Mouse (Mus musculus) ES-E14 (cell line): ENCODE measurements at regions not wholly inside any gene's neighbourhood (a gene's known extent, or its start where the extent isn't known, plus 50 kb on each side); places are given as distances from the start of the nearest gene placed in this dataset.
A peak's percentile ranks its signal among the peaks of the same experiment; 100 is the strongest.

Experiments used
- DNase-seq: peaks from one replicate; pipeline ENCODE4 v3.0.0-alpha.2; 2013; ENCODE audit warnings: low read depth, low spot score
- H3K27ac ChIP-seq: 2 replicates; pipeline ENCODE4 v1.5.1; 2012; ENCODE audit warnings: low read depth, mild to moderate bottlenecking, low read length, moderate library complexity, mixed read lengths; ENCODE audit not compliant: poor library complexity, insufficient read depth, severe bottlenecking
- H3K36me3 ChIP-seq: 2 replicates; pipeline ENCODE4 v1.6.1; 2012; ENCODE audit warnings: mild to moderate bottlenecking, low read length, moderate library complexity, mixed read lengths; ENCODE audit not compliant: control insufficient read depth, poor library complexity, insufficient read depth, severe bottlenecking
- H3K4me1 ChIP-seq, 2 experiments: fragments of 150-350 bp in 1 of 2; sonication (generic) in 1 of 2; 2 replicates each; pipeline ENCODE4 v1.6.1; 2012; ENCODE audit warnings: low read length in 2 of 2, mild to moderate bottlenecking in 1 of 2, mixed read lengths in 1 of 2; ENCODE audit not compliant: control insufficient read depth in 2 of 2, insufficient read depth in 2 of 2, poor library complexity in 1 of 2
- H3K4me3 ChIP-seq, 2 experiments: fragments of 150-350 bp in 1 of 2; sonication (generic) in 1 of 2; 2 replicates each; pipeline ENCODE4 v1.5.1; 2012; ENCODE audit warnings: low read length in 2 of 2, low read depth in 1 of 2, mild to moderate bottlenecking in 1 of 2, mixed read lengths in 1 of 2; ENCODE audit not compliant: insufficient read depth in 1 of 2, poor library complexity in 1 of 2, severe bottlenecking in 1 of 2
- H3K9ac ChIP-seq: 2 replicates; pipeline ENCODE4 v1.6.1; 2012; ENCODE audit warnings: low read depth, mild to moderate bottlenecking, low read length, mixed read lengths; ENCODE audit not compliant: poor library complexity, insufficient read depth, severe bottlenecking
- H3K9me3 ChIP-seq: fragments of 150-350 bp; sonication (generic); 2 replicates; pipeline ENCODE4 v1.6.1; 2012; ENCODE audit warnings: low read depth, mild to moderate bottlenecking, low read length; ENCODE audit not compliant: control insufficient read depth, insufficient read depth
- CHD2 ChIP-seq: IDR thresholded peaks from 2 replicates; pipeline ENCODE4 v1.6.1; 2014; ENCODE audit warnings: mild to moderate bottlenecking, low read depth, low read length, inconsistent platforms
- HCFC1 ChIP-seq: IDR thresholded peaks from 2 replicates; pipeline ENCODE4 v1.6.1; 2012; ENCODE audit warnings: low read length, inconsistent platforms, borderline replicate concordance; ENCODE audit not compliant: insufficient read depth
- MAFK ChIP-seq: IDR thresholded peaks from 2 replicates; pipeline ENCODE4 v1.6.1; 2014; ENCODE audit warnings: mild to moderate bottlenecking, low read depth, low read length, inconsistent platforms; ENCODE audit not compliant: insufficient read depth
- ZC3H11A ChIP-seq: IDR thresholded peaks from 2 replicates; pipeline ENCODE4 v1.6.1; 2012; ENCODE audit warnings: low read depth, mild to moderate bottlenecking, inconsistent platforms, low read length, borderline replicate concordance
- ZNF384 ChIP-seq: IDR thresholded peaks from 2 replicates; pipeline ENCODE4 v1.6.1; 2012; ENCODE audit warnings: low read depth, low read length, inconsistent platforms
- in situ Hi-C, 2 experiments: fragments of 600-800 bp; cut with MboI; formaldehyde crosslinking; loops; one replicate each; pipeline ENCODE4 v1.15.1; 2025; ENCODE audit warnings: low sequenced_read_pairs in 2 of 2, inconsistent platforms in 1 of 2; ENCODE audit not compliant: unreplicated experiment in 2 of 2

DNA sequence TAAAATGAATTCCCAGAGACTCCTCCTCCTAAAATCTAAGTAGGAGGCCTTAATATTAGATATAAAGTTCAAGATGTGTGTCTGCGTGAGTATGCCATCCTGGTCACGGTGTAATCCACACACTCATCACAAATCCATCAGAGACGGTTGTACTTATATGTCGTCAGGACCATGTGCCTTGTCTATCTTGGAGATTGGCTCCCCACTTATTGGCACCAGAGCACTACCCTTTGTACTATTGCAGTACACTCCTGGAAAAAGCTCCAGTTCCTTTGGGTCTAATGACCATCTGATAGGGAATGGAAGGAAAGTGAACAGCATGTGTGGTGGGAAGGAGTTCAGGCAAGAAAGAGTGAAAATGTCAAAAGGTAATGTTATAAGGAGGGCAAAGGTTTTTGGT lies 247.4 kb upstream of the Fam174a start:
- H3K9ac ChIP-seq = no peak overlapping the region
- in situ Hi-C loops = no loop called here
- no peaks in the 10 kb centered on the region for H3K4me1 ChIP-seq
- no peak for DNase-seq
- H3K9me3 ChIP-seq = no peaks in the 10 kb centered on the region; the same call in 1 of the 2 replicates
- no peak overlapping the region for H3K4me3 ChIP-seq
- TF ChIP-seq ZNF384 (no peak), MAFK (no peak), CHD2 (no peak), ZC3H11A (no peak), HCFC1 (no peak)
- no peaks in the 10 kb centered on the region for H3K36me3 ChIP-seq
- H3K27ac ChIP-seq = no peak overlapping the region

DNA sequence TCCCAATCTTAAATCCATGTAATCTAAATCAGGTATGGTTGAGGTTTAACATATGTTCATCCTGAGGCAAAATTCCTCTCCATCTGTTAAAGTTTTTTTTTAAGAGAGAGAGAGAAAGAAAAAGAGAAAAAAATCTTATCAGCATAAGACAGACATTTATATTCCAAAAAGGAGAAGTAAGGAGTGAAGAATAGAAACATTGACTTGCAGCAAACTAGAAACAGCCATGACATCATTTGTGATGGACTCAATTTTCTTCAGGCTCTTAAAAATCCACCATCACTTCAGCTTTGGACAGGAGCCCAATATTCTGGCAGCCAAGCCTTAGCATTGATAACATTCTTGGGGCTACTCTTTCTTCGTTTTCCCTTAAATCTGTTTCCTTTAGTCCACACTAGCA lies 238.3 kb upstream of the Fam174a start:
- Histone ChIP-seq H3K27ac (no peak overlapping the region), H3K4me1 (no peaks in the 10 kb centered on the region), H3K4me3 (no peak overlapping the region), H3K36me3 (no peaks in the 10 kb centered on the region), H3K9me3 (no peaks in the 10 kb centered on the region), H3K9ac (no peak overlapping the region)
- DNase-seq = no peak
- TF ChIP-seq MAFK = no peak
- in situ Hi-C loops = no loop called here

DNA sequence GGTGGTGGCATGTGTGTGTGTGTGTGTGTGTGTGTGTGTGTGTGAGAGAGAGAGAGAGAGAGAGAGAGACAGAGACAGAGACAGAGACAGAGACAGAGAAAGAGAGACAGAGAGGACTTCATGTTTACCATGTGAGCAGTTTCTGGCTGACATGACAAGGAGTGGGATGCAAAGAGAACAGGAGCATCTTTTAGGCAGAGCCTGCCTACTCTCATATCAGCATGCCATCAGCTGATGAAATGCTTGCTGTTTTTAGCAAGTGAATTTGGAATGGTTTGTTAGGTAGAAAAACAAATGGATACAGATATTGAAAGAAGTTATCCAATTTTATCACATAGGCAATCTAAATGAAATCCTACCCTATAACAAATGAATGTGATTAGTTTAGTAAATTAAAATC lies 203.5 kb upstream of the Fam174a start:
- Histone ChIP-seq H3K27ac (no peak overlapping the region), H3K4me1 (no peaks in the 10 kb centered on the region), H3K9me3 (no peaks in the 10 kb centered on the region), H3K9ac (no peak overlapping the region), H3K4me3 (no peak overlapping the region), H3K36me3 (no peaks in the 10 kb centered on the region)
- DNase-seq = no peak
- in situ Hi-C loops = no loop called here
- no peak for TF ChIP-seq HCFC1
- TF ChIP-seq ZC3H11A = no peak
- no peak for TF ChIP-seq MAFK

DNA sequence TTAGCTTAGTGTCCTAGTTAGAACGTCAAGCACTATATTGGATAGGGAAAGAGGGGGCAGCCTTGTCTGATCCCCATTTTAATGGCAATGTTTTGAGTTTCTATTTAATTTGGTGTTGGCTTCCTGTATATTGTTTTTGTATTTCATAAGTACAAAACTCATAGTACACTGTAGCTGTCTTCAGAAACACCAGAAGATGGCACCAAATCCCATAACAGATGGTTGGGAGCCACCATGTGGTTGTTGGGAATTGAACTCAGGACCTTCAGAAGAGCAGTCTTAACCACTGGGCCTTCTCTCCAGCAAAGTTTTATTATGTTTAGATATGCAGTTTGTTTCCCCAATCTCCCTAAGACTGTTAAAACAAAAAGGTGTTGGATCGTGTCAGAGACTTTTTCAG lies 199.9 kb upstream of the Fam174a start:
- no peaks in the 10 kb centered on the region for H3K36me3 ChIP-seq
- H3K27ac ChIP-seq = no peak overlapping the region
- no peaks in the 10 kb centered on the region for H3K4me1 ChIP-seq
- TF ChIP-seq CHD2 (no peak), ZNF384 (no peak), ZC3H11A (no peak), HCFC1 (no peak), MAFK (no peak)
- in situ Hi-C loops = no loop called here
- H3K9me3 ChIP-seq = no peaks in the 10 kb centered on the region
- H3K4me3 ChIP-seq = no peak overlapping the region
- no peak for DNase-seq
- no peak overlapping the region for H3K9ac ChIP-seq

DNA sequence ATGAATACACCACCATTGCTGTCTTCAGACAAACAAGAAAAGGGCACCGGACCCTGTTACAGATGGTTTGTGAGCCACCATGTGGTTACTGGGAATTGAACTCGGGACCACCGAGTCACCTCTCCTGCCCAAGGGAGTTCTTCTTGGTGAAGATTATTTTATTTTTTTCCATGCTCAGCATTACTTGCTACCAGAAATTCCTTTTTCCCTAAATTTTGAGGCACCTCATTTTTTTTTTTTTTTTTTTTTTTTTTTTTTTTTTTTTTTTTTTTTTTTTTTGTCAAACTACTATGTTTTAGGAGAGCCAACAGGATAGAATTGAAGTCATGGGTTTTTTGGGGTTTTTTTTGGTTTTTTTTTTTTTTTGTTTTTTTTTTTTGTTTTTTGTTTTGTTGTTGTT lies 165.9 kb upstream of the Fam174a start:
- Histone ChIP-seq H3K4me3 (no peak overlapping the region), H3K36me3 (no peaks in the 10 kb centered on the region), H3K27ac (no peak overlapping the region), H3K4me1 (no peaks in the 10 kb centered on the region), H3K9ac (no peak overlapping the region), H3K9me3 (no peaks in the 10 kb centered on the region)
- in situ Hi-C loops = no loop called here
- DNase-seq = no peak
- TF ChIP-seq CHD2 = no peak
- TF ChIP-seq ZC3H11A = no peak
- TF ChIP-seq ZNF384 = peak; percentile 75
- no peak for TF ChIP-seq HCFC1
- no peak for TF ChIP-seq MAFK
